10 mouse cellular contexts compared by ENCODE assay signal in the genomic region with DNA sequence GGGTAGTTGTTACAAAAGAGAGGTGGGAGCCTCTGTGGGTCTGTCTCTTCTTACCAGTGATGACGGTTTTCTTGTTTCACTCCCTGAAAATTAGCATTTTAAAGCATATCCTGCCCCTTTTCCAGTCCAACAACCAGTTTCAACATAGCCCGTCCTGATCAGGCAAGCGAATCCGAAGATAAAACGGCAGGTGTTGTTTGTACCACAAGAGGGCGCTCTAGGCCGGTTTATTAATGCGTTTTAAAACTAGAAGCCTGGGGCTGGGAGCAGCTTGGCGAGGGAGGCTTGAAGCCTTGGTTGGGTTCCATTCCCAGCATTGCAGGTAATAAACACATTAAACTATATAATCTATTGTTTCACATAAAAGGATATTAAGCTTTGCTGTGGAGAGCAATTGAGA. TPM values are rescaled to one million over a fixed set of nuclear protein-coding genes. Genes with fewer than 3 reads are reported as not detected.
DNase-seq lines count a peak whose midpoint lies in the region; ATAC-seq lines count a peak whose summit lies in the region.
"Had no signal": no experiment of that assay in that cellular context is flagged by ENCODE, and none has a peak within 500 bp of the region (broad histone marks: within the 10 kb centered on the region; RNA-seq: fewer than 3 reads in every experiment).

No protein-coding gene starts in this region.

- H3K27me3 ChIP-seq in hindbrain, embryonic 10.5 days (ENCODE audit: insufficient read depth, poor library complexity, severe bottlenecking), result peaks cover 23% of the 10 kb centered on the region
- H3K27me3 ChIP-seq in hindbrain, embryonic 12.5 days, result peaks cover 20% of the 10 kb centered on the region
- H3K27me3 ChIP-seq in megakaryocyte, embryonic 14.5 days (replicated peaks), result peaks cover 31% of the 10 kb centered on the region

- no peak for ATAC-seq in hindbrain, embryonic 12.5 days (ENCODE audit: low FRiP score)

- no peaks in the 10 kb centered on the region for H3K9me3 ChIP-seq in hindbrain, embryonic 10.5 days
- no peaks in the 10 kb centered on the region for H3K9me3 ChIP-seq in hindbrain, embryonic 12.5 days (replicated peaks)
- H3K9me3 ChIP-seq in megakaryocyte, embryonic 14.5 days, result peaks cover 6% of the 10 kb centered on the region
- H3K9me3 ChIP-seq: embryonic facial prominence, embryonic 15.5 days had no signal

- no peak overlapping the region for H3K9ac ChIP-seq in hindbrain, embryonic 12.5 days
- H3K9ac ChIP-seq: embryonic facial prominence, embryonic 15.5 days had no signal

- H3K4me2 ChIP-seq in hindbrain, embryonic 12.5 days (replicated peaks), result no peak overlapping the region
- H3K4me2 ChIP-seq: embryonic facial prominence, embryonic 15.5 days had no signal

- 2% methylated on average over 9 of the region's 9 CpGs for WGBS in hindbrain, embryonic 10.5 days
- under 1% methylated on average over 9 of the region's 9 CpGs for WGBS in hindbrain, embryonic 12.5 days

- peaks cover 10% of the 10 kb centered on the region; the same call in 1 of the 2 replicates for H3K4me1 ChIP-seq in hindbrain, embryonic 10.5 days (replicated peaks)
- 0 out of 2 replicates have a peak, but pooled peaks cover 4% of the 10 kb centered on the region for H3K4me1 ChIP-seq in hindbrain, embryonic 12.5 days
- H3K4me1 ChIP-seq in megakaryocyte, embryonic 14.5 days, result peaks cover 31% of the 10 kb centered on the region
- H3K4me1 ChIP-seq: embryonic facial prominence, embryonic 15.5 days had no signal

- no peak overlapping the region for H3K27ac ChIP-seq in hindbrain, embryonic 10.5 days
- no peak overlapping the region for H3K27ac ChIP-seq in hindbrain, embryonic 12.5 days
- H3K27ac ChIP-seq: embryonic facial prominence, embryonic 15.5 days had no signal

- H3K4me3 ChIP-seq in hindbrain, embryonic 10.5 days, result no peak overlapping the region
- no peak overlapping the region for H3K4me3 ChIP-seq in hindbrain, embryonic 12.5 days
- peak overlapping the region; percentile 18 for H3K4me3 ChIP-seq in megakaryocyte, embryonic 14.5 days (replicated peaks)
- H3K4me3 ChIP-seq: embryonic facial prominence, embryonic 15.5 days had no signal

- no peaks in the 10 kb centered on the region for H3K36me3 ChIP-seq in hindbrain, embryonic 10.5 days
- no peaks in the 10 kb centered on the region for H3K36me3 ChIP-seq in hindbrain, embryonic 12.5 days
- no peaks in the 10 kb centered on the region for H3K36me3 ChIP-seq in megakaryocyte, embryonic 14.5 days (replicated peaks; ENCODE audit: low read length)
- H3K36me3 ChIP-seq: embryonic facial prominence, embryonic 15.5 days had no signal

- peak; percentile 83 for DNase-seq in hindbrain, embryonic 10.5 days (ENCODE audit: low spot score)
- peak; percentile 85 for DNase-seq in R1 (ENCODE audit: low read depth, low spot score)
- peak; percentile 85 to 91 for DNase-seq in cerebellum, postnatal 10 days
- peak; percentile 13 for DNase-seq in gonadal fat pad, adult 2 months (ENCODE audit: low read depth)
- DNase-seq in layer of hippocampus, postnatal 10 days (ENCODE audit: low spot score in 2 of 2), result peak; percentile 80 to 81
- DNase-seq in spleen, postnatal 4 days (ENCODE audit: low spot score in 2 of 2), result peak; percentile 70 to 87

RNA-seq across cellular contexts. Expression of gene H2-Oa, which starts 14.6 kb away (rescaled TPM):
- polyA plus RNA-seq in hindbrain, embryonic 10.5 days (2016; fragmentation: Nextera tagmentation; extraction: Ambion mirVana), result 0.80 and 0.82 TPM in 2 replicates
- 0.29 and 0.39 TPM in 2 replicates for polyA plus RNA-seq in hindbrain, embryonic 12.5 days (2016; fragmentation: Nextera tagmentation; extraction: Ambion mirVana)
- polyA plus RNA-seq in gonadal fat pad, adult 2 months (2012; rRNA removed), result 2.1 and 2.5 TPM in 2 replicates
- under 1 TPM in 1 of 2 experiments, not detected in 1; 0.34 TPM for total RNA-seq in layer of hippocampus, postnatal 10 days (2021)
- 9.5 and 12.1 TPM in 2 replicates for polyA plus RNA-seq in megakaryocyte, embryonic 14.5 days (2012; ENCODE audit: insufficient read depth, low replicate concordance)
- polyA plus RNA-seq: neural tube, embryonic 14.5 days had no signal

RNA-seq across cellular contexts. Expression of gene Col11a2, which starts 38.3 kb away (rescaled TPM):
- polyA plus RNA-seq in hindbrain, embryonic 10.5 days (2016; fragmentation: Nextera tagmentation; extraction: Ambion mirVana), result 0.99 and 1.7 TPM in 2 replicates
- 7.8 and 18.0 TPM in 2 replicates for polyA plus RNA-seq in hindbrain, embryonic 12.5 days (2016; fragmentation: Nextera tagmentation; extraction: Ambion mirVana)
- polyA plus RNA-seq in gonadal fat pad, adult 2 months (2012; rRNA removed), result 0.69 and 1.0 TPM in 2 replicates
- 10 to 100 TPM; 14.5 to 22.0 TPM for total RNA-seq in layer of hippocampus, postnatal 10 days (2021)
- polyA plus RNA-seq in megakaryocyte, embryonic 14.5 days (2012; ENCODE audit: insufficient read depth, low replicate concordance), result 19.6 and 36.5 TPM in 2 replicates

RNA-seq across cellular contexts. Expression of gene H2-DMa, which starts 41.8 kb away (rescaled TPM):
- polyA plus RNA-seq in hindbrain, embryonic 10.5 days (2016; fragmentation: Nextera tagmentation; extraction: Ambion mirVana), result 5.8 and 7.7 TPM in 2 replicates
- polyA plus RNA-seq in hindbrain, embryonic 12.5 days (2016; fragmentation: Nextera tagmentation; extraction: Ambion mirVana), result 13.1 and 14.2 TPM in 2 replicates
- polyA plus RNA-seq in gonadal fat pad, adult 2 months (2012; rRNA removed), result 73.0 and 74.6 TPM in 2 replicates
- total RNA-seq in layer of hippocampus, postnatal 10 days (2021), result 10 to 100 TPM; 34.4 to 38.6 TPM
- 19.3 and 32.1 TPM in 2 replicates for polyA plus RNA-seq in megakaryocyte, embryonic 14.5 days (2012; ENCODE audit: insufficient read depth, low replicate concordance)

RNA-seq across cellular contexts. Expression of gene Brd2, which starts 44.9 kb away (rescaled TPM):
- polyA plus RNA-seq in hindbrain, embryonic 10.5 days (2016; fragmentation: Nextera tagmentation; extraction: Ambion mirVana), result 131 and 135 TPM in 2 replicates
- polyA plus RNA-seq in hindbrain, embryonic 12.5 days (2016; fragmentation: Nextera tagmentation; extraction: Ambion mirVana), result 137 and 151 TPM in 2 replicates
- 110 and 117 TPM in 2 replicates for polyA plus RNA-seq in gonadal fat pad, adult 2 months (2012; rRNA removed)
- 100 to 1,000 TPM; 252 to 263 TPM for total RNA-seq in layer of hippocampus, postnatal 10 days (2021)
- polyA plus RNA-seq in megakaryocyte, embryonic 14.5 days (2012; ENCODE audit: insufficient read depth, low replicate concordance), result 174 and 242 TPM in 2 replicates

RNA-seq across cellular contexts. Expression of gene Rxrb, which starts 45.9 kb away (rescaled TPM):
- polyA plus RNA-seq in hindbrain, embryonic 10.5 days (2016; fragmentation: Nextera tagmentation; extraction: Ambion mirVana), result 49.1 and 56.4 TPM in 2 replicates
- 64.9 and 68.3 TPM in 2 replicates for polyA plus RNA-seq in hindbrain, embryonic 12.5 days (2016; fragmentation: Nextera tagmentation; extraction: Ambion mirVana)
- 51.3 and 53.0 TPM in 2 replicates for polyA plus RNA-seq in gonadal fat pad, adult 2 months (2012; rRNA removed)
- 10 to 100 TPM; 70.1 to 70.2 TPM for total RNA-seq in layer of hippocampus, postnatal 10 days (2021)
- polyA plus RNA-seq in megakaryocyte, embryonic 14.5 days (2012; ENCODE audit: insufficient read depth, low replicate concordance), result 66.5 and 117 TPM in 2 replicates

Comparison
In these comparisons a context has a peak if more than half of its experiments do, and no peak if none do; other contexts are left out.
1. DNase-seq: peak in every context shown above with its lines; median percentile 88 in cerebellum, postnatal 10 days; 85 in R1; 83 in hindbrain, embryonic 10.5 days; 80 in layer of hippocampus, postnatal 10 days; 78 in spleen, postnatal 4 days; 13 in gonadal fat pad, adult 2 months.